Mouse (Mus musculus) layer of hippocampus, adult 11-12 months (tissue): ENCODE results near the gene Eef1akmt4.
A peak's percentile ranks its signal among the peaks of the same experiment; 100 is the strongest.

Source experiments
- DNase-seq: peaks from one replicate; pipeline ENCODE4 v3.0.0; 2022; ENCODE audit warnings: low spot score

Eef1akmt4 gene

DNA sequence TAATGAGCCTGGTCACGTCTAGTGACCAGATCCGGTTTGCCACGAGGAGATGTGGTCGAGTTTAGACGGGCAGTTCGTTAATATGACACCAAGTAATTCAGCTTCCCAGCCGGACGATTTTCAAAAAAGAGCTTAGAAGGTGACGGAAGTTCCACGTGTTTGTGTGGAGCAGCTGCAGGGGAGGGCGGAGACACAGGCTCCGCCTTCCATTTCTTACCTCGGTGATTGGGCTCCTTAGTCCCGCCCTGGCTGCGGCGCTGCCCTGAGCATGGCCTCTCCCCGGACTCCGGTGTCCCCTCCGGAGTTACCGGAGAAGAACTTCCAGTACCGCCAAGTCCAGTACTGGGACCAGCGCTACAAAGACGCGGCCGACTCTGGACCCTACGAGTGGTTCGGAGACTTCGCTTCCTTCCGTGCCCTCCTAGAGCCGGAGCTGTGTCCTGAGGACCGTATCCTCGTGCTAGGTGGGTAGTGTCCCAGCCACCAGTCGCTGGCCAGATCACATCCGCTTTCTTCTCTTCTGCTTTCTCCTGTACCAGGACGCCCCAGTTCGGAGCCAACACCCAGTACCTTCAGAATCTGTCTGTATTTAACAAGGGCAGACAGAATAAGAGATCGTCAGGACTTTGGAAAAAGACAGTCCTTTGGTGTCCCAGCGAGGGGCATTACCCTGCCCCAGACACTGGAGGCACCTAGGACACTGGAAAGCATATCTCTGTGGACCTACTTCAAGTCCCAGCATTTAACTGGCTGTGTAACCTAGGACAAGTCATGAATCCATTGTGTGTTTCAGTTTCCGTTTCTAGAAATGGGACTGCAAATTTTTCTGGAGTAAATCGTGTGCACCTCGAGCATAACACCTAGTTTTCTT is at the start of gene Eef1akmt4, which contains the start of the genes Gm49333 and Alg3:
TSS of gene Eef1akmt4 (plus strand) at position 237 of the 871 bp plus-strand sequence.
TSS of gene Gm49333 (plus strand) at position 254 of the 871 bp plus-strand sequence.
TSS of gene Alg3 (minus strand) at position 379 of the 871 bp plus-strand sequence.
- DNase-seq = peak; percentile 79

DNA sequence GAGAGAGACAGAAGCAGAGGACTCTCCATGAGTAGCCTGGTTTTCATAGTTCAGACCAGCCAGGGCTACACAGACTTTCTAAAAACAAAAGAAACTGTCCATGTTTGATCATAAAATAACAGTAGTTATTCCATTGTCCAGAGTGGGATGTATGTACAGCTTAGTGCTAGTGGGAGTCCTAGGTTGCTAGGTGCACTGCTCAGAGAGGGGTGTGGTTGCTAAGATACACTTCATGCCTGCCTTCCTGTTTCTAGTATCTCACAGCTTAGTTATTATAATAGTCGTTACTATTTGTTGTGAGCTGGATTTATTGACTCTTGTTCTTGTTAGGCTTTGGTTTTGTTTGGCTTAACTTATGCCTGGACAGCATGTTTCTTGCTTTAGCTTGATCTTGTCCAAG is 46.3 kb upstream of the Eef1akmt4 start:
- no peak for DNase-seq

DNA sequence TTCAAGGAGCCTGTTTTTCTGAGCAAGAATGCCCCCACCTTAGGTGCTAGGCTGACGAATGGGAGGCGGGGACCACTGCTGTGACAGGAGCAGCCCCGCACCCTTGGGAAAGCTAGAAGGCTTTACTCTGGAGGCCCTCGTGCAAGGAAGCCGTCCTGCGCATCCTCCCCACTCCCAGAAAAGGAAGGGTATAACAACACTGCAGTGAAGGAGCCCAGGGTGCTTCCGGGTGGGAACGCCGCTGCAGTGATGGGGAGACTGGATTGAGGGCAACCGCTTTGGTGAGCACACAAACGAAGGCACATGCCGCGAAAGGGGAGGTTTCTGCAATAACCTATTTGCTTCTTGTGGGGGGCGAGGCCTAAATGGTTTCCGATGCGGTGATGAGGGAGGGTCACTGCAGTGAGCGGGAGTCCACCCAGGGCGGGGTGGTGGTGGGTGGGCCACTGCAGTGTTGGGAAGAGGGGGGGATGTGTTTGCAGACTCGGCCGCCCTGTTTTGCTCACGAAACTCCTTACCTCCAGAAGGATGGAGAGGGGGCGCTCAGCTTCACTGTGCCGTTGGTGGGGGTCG is 21.9 kb upstream of the Eef1akmt4 start, which contains the start of gene Vwa5b2:
TSS of gene Vwa5b2 (plus strand) at position 106 of the 573 bp plus-strand sequence.
- DNase-seq = no peak

DNA sequence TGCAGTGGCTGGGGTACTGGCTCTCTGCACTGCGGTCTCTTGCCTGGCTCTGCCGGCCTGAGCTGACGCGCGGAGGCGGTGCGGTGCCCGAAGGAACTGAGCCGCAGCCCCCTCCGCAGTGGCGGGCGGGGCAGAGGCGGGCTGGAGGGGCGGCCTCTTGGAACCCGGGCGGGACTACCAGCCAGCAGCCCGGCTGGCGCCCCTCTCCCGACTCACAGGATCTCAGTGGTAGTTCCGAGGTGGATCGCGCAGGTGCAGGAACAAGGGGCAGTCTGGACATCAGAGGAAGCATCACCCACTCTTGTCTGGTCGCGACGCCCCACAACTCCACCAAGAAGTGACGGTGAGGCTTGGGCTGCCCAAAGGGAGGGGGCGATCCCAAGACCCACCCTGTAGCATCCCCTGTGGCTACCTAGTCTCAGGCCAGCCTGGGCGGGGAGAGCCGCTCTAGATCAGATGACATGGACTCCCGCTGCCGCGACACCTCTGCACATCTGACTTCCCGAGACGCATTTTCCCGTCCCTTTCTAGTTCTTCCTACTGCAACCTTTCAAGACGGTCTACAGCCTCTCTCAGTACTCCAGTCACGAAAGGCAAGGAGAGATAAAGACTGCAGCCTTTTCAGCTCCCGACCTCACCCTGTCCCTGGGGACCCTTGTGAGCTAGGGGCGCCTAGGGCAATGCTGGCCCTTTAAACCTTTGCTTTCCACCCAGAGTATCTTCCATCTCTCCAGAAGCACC is 21.3 kb upstream of the Eef1akmt4 start:
- DNase-seq = peak; percentile 30

DNA sequence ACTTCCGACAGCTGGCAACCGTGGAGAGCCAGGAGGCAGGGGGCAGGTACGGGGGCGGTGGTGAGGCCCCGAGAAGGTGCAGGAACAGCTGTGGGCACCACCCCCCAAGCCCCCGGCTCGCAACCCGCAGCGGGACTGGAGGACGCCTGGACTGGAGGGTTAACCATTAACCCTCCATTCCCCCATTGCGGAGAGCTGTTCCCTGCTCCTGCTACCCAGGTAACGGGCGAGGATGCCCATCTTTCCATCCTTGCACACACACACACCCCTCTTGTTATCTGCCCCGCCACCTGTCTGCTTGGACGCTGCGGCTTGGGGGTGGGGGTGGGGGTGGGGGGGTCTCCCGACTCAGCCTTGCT is 20.7 kb upstream of the Eef1akmt4 start:
- DNase-seq = no peak

DNA sequence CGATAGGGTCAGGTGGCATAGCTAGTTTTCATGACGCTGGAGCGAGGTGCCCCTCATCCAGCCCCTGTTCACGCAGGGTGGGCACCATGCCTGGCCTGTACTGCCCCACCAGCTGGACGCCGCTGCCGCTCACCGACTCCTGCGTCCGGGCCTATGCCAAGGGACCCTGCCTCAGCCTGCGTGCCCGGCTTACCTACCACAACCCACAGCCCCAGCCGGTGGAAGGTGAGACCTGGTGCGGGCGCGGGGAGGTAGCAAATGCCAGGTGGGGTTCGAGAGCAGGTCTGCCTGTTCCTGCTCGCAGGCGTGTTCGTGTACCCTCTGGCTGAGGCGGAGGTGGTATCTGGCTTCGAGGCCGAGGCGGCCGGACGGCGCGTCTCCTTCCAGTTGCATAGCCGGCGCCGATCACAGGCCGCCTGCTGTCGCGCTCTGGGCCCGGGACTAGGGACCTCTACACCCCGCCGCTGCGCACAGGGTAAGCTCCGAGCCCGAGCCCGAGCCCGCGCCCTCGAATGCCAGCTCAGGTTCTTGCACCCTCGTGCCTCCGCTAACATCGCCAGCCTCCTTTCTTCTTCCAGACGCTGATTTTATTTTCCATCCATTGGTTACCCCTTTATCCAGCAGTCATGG is 20.2 kb upstream of the Eef1akmt4 start:
- DNase-seq = no peak

DNA sequence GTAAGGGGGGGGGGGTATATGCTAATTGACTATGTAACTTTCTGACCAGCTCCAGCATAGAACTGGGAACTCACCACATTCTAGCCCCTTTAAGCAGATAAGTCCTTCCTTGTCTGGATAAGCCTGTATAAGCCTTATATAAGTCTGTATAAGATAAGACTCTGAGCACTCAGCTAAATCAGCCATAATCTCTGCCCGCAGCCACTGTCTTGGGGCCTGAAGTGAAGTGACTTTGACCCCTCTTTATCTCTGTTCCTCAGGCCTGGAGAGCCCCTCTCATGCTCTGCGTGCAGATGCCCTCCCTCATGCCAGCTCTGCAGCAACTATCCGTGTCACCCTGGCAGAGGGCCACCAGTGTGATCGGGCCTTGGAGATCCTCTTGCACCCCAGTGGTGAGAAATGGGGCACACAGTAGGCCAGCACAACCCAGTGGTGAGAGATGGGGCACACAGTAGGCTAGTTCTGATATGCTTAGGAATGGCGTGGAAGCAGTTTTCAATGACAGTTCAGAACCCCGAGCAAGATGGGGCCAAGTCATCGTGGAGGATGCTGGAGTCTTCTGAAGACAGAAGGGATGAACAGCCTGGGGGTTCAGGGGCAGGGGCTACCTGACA is 16.2 kb upstream of the Eef1akmt4 start:
- DNase-seq = no peak

DNA sequence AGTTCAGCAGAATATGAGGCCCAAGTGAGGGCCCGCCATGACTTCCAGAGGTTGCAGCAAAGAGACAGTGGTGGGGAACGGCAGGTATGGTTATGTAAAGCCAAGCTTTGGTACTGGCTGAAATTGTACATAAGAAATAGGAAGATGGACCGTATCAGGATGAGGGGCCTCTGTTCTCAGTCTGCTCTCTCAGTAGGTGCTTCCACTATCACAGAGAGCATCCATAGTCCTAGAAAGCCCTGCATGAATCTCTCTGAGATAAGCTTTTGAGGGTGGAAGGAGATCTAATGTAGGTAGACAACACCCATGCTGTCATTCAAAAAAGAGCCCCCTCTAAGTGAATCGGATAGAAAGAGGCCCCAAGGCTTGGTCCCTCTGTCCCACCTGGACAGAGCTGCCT is 15.7 kb upstream of the Eef1akmt4 start:
- no peak for DNase-seq

DNA sequence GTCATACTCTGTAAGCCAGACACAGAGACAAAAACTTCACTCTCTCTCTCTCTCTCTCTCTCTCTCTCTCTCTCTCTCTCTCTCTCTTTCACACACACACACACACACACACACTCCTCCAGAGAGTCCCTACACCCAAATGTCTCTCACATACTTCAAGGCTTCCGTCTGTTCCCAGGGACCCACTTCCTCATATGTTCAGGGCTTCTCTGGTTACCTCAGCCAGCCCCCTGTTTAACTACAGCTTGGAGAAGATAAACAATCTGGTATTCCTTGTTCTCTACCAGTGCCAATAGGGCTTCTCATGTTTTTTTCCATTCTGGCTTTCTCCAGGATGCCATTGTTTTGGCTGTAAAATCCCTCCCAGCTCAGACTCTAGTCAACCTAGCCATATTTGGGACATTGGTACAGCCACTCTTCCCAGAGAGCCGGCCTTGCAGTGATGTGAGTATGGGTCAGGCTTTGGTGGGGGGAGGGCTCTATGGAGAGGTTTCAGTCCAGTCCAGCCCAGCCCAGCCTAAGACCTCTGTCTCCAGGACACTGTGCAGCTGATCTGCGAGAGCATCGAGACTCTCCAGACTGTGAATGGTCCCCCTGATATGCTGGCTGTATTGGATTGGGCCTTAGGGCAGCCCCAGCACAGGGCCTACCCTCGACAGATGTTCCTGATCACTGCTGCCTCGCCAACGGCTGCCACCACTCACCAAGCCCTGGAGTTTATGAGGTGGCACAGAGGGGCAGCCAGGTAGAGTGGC is 14.5 kb upstream of the Eef1akmt4 start:
- no peak for DNase-seq

DNA sequence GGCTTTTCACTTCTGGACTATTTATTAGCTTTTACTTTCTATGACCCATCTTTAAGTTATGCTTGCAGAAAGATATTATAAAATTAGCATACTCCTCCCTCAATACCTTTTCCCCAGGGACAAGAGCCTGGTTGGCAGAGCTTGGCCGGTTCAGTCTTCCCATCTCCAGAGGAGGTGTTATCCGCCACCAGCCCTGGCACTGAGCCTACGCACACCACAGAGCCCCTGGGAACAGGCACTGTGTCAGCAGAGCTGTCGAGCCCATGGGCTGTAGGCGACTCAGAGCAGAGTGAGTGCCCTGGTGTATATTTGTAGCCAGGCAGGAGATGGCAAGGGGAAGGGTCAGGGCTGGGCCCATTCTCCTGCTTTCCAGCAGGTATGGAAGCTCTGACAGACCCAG is 10.9 kb upstream of the Eef1akmt4 start:
- DNase-seq = no peak

DNA sequence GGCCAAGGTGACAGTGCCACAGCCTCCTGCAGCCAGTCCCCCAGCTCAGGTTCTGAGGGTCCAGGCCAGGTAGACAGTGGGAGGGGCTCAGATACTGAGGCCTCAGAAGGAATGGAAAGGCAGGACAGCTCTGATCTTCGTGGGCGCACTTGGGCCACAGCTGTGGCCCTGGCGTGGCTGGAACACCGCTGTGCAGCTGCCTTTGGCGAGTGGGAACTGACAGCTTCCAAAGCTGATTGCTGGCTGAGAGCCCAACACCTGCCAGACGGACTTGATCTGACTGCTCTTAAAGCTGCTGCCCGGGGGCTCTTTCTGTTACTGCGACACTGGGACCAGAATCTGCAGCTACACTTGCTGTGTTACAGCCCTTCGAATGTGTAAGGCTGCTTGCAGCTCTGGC is 6.7 kb upstream of the Eef1akmt4 start:
- no peak for DNase-seq

DNA sequence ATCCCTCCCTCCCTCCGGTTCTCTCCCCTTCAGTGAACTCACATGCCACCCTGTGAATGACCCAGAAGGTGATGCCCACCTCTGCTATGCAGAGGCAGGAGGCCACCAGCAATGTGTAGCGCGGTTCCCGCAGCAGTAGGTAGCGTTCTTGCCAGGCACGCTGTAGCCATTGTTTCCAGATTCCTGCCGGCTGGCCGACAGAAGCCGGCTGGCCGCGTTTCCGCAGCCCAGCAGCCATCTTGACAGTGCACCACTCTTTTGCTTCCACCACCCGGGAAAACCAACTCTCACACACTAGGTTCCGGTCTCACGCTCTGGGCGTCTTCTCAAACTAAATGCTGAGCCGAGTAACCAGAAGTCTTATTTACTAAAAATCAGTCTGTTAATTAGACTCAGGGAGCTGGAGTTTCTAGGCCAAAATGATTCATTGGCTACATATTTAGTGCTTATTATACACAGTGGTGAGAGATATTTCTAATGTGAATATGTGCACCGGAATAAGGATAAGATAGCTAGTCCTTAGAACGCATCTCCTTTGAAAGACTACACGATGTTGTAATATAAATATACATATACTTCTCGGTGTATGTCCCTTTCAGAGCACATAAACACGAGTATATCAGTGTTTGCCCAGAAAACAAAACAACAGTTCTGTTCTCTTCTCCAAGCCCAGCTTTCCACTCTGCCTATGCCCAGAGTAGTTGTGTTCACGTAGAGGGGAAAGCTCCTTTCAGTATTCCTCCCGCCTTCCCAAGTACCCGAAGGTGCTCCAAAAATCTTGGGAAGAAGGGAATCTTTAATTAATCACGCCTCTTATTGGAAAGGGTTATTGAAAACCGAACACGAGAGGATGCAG is 664 bp upstream of the Eef1akmt4 start:
- peak; percentile 78 for DNase-seq

DNA sequence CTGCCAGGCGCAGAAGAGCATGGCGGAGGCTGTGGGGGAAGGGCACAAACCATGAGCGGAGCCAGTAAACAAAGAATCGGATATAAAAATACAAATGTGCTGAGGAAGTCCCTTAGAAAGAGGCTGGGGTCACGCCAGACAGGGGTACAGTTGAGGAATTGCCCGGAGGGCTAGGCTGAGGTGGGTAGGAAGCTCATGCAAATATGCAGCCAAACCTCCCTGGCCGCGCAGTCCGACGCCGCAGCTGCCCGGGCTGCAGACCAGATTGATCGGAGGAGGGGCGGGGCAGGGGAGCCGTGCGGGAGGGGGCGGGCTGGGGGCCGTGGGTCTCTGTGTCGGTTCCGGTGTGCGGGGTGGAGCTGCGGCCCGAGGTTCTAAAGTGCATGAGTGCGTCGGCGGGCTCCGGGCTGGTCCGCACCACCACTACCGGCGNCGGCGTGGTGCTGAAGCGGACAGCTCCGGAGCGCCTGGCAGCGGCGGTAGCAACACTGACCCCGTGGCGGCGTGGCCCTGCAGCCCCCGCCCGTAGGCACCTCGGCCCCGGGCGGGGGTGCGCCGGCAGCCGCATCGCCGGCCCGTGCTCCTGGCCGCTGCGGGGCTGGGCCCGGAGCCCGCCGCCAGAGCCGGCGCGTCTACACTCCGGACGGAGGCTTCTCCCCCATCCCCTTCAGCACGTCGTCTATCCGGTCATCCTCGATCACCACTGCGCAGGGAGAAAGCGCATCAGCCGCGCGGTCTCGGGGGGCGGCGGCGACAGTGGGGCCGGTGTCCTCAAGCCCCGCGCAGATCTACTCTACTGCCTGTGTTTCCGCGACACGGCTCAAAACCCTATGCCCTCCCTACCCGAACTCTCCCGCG is 8.4 kb downstream of the Eef1akmt4 start:
- no peak for DNase-seq

DNA sequence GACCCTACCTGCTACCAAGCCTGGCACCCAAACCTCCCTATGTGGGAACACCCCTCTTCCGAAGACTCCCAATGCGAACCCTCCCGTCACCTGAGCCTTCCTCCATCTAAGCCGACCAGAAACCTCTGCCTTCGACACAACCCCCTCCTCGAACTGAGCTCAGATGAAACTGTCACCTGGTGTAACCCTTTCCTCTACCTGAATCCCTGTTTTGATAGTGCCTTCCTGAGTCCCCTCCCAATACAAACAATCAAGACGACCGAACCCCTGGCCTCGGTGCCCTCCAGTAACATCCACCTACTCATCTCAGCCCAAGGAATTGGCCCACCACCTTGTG is 9.0 kb downstream of the Eef1akmt4 start:
- DNase-seq = no peak

DNA sequence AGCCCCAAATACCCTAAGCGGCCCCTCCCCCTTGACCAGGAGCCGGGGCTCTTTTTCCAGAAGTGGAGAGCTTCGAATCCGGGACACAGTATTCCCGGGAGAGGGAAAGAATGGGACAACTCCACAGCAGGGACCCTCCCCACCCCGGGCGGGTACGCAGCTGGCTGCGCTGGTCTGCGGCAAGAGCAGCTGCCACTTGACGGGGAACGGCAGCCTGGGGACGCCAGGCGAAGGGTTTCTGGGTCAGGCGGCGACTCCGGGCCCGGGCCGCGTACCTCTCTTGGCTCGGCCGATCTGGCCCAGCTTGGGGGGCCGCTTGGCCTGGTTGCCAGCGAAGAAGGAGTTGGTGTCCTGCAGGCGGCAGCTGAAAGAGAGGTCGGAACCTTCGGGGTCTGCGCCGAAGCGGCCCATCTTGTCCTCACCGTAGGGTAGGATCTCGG is 9.4 kb downstream of the Eef1akmt4 start:
- DNase-seq = no peak

DNA sequence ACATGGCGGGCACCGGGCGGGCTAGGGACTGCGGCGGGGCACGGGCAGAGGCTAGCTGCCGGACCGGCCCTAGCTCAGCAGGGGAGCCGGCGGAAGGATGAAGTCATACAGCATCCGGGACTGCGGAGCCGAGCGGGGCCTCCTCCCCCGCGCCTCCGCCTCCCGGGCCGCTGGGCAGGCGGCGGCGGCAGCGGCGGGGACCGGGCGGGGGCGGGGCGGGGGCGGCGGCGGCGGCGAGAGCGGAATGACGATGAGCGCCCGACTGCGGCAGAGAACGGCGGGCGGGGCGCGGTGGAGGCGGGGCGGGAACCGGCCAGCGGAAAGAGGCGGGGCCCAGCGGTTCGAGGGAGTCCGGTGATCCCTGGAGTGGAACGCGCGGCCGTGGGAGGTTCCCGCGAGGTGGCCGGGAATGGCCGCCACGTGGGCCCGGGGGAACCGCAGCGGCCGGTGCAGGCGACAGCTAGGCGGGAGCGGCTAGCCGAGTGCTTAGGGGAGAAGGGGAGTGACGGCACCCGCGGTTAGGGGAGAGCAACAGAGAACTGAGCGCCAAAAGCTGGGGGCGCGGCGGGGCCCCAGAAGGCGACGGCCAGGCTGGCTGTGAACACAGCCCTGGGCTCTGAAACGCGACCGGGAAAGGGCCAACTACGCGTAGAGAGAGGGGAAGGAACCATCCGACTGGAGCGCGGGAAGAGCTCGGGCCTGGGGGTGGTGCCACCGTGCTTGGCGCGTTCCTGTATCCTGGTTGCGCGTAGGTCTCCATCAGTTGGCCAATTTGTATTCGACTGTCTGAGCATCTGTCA is 10.0 kb downstream of the Eef1akmt4 start, which contains the start of gene Camk2n2:
TSS of gene Camk2n2 (minus strand) at position 97 of the 800 bp plus-strand sequence.
- DNase-seq = no peak

DNA sequence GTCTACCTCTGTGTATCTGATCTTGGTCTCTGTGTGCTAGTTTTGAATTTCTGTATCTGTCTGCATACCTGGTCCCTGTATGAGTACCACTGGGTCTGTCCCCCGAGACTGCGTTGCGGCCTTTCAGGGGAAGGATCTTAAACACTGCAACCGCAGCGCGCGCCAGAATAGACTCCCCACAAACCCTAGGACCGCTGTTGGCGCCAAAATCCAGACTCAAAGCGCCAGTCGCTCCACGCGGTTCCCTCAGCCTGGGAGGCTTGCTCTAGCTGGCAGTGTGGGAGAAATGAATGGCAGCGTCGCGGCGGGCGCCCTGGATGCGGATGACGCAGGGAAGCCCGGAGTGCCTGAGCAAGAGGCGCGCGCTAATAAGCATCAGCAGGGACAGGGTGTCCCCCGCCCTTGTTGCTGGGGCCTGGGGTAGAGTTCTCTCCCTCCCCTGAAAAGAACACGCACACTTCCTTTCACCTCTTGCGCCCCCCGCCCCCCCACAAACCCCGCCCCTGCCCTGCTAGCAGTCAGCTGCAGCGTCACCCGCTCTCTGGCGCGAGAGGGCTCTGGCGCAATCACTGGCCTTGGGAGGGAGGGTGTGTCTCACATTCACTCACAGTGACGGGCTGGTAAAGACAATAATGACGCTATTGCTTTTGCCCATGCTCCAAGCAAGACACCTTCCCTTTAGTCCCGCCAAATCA is 10.7 kb downstream of the Eef1akmt4 start:
- DNase-seq = peak; percentile 51

DNA sequence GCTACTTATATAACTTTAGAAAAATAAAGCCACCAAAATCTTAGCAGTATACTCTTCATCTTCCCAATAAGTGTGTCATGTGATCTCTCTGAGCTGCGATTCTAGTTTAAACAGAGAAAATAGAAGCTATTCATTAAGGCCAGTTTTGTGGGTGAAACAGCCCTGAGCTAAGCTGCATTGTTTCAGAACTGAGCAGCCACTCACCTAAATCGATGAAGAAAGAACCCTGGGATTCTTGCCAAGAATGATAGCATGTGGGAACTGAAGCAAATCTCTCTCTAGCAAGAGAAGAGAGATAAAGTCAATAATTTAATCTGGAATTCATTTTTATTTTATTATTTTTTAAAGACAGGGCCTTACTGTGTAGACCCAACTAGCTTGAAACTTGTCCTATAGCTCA is 11.8 kb downstream of the Eef1akmt4 start:
- no peak for DNase-seq
